In the genomic region with DNA sequence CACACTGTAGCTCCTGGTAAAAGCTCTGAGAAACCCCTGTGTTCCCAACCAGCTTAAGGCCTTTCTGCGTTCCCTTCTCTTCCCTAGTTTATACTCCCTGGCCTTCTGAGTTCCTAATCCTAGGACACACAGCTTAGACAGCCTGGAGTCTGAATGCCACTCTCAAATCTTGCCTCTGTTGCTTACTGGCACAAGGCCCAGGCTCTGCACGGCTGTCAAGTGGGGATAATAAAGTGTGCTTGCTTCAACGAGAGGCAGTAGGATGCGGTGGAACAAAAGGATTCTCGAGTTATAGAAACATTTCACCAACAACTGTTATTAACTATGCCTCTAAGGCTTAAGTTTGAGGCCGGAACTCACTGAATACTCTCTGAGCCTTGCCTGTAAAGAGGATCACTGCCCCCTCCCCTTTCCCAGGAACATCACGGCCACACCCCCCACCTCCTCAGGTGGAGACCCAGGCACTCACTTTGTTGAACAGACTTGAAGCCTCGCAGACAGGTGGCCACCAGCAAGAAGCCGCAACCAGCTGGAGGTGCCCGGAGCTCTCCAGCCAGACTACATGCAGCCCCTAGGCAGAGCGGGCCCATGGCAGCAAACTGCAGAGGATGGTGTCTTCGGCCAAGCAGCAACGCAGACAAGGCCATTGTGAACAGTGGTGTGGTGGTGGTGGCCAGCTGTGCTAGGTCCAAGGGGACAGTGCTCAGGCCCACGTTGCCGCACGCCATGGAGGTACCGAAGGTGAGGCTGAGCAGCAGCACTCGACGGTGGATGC, we compare ENCODE assay signal across 8 mouse cellular contexts. TPM values are rescaled to one million over a fixed set of nuclear protein-coding genes. Genes with fewer than 3 reads are reported as not detected.
DNase-seq lines count a peak whose midpoint lies in the region; ATAC-seq and TF ChIP-seq lines count a peak whose summit lies in the region.

No protein-coding gene starts in this region.

- H3K4me1 ChIP-seq in heart, postnatal 0 days (ENCODE audit: control insufficient read depth, insufficient read depth) = peaks cover 26% of the 10 kb centered on the region
- H3K4me1 ChIP-seq in liver, embryonic 12.5 days = peaks cover 22% of the 10 kb centered on the region
- peaks cover 42% of the 10 kb centered on the region for H3K4me1 ChIP-seq in olfactory bulb, adult 2 months (ENCODE audit: control insufficient read depth, insufficient read depth, low read length)

- no peak for TF ChIP-seq EP300 in heart, postnatal 0 days (IDR thresholded peaks at IDR 0.05; ENCODE audit: low read depth)

- no peak overlapping the region for H3K27ac ChIP-seq in heart, postnatal 0 days (ENCODE audit: low read depth)
- no peak overlapping the region for H3K27ac ChIP-seq in liver, embryonic 12.5 days
- H3K27ac ChIP-seq in olfactory bulb, adult 2 months (ENCODE audit: insufficient read depth, low read depth, low read length) = peak overlapping the region; percentile 63

- H3K9me3 ChIP-seq in heart, postnatal 0 days (replicated peaks; ENCODE audit: control insufficient read depth, low read length) = no peaks in the 10 kb centered on the region
- H3K9me3 ChIP-seq in liver, embryonic 12.5 days (replicated peaks) = no peaks in the 10 kb centered on the region

- no peak for TF ChIP-seq CTCF in heart, postnatal 0 days (IDR thresholded peaks at IDR 0.05; ENCODE audit: low read depth)
- TF ChIP-seq CTCF in olfactory bulb, adult 2 months (IDR thresholded peaks at IDR 0.05; ENCODE audit: insufficient read depth, low read depth, low read length) = peak; percentile 13; the same call in 1 of the 2 replicates

- peak; percentile 58 for DNase-seq in adrenal gland, adult 2 months
- no peak for DNase-seq in adrenal gland, adult 8-10 months
- peak; percentile 53 for DNase-seq in right cerebral cortex, adult 18-20 months
- no peak for DNase-seq in right cerebral cortex, postnatal 25 days
- DNase-seq in heart, postnatal 0 days (ENCODE audit: low spot score) = no peak
- DNase-seq in urinary bladder, postnatal 4 days (ENCODE audit: low spot score in 2 of 2) = no peak

- WGBS in heart, postnatal 0 days = 19% methylated on average over 19 of the region's 19 CpGs
- 36% methylated on average over 19 of the region's 19 CpGs for WGBS in liver, embryonic 12.5 days (ENCODE audit: insufficient replicate concordance)
- WGBS in olfactory bulb, adult 2 months = 6% methylated on average over 19 of the region's 19 CpGs

- H3K27me3 ChIP-seq in heart, postnatal 0 days (ENCODE audit: control insufficient read depth, insufficient read depth, low read length) = no peaks in the 10 kb centered on the region
- peaks cover 52% of the 10 kb centered on the region for H3K27me3 ChIP-seq in liver, embryonic 12.5 days (replicated peaks)

- peaks cover 5% of the 10 kb centered on the region; the same call in 1 of the 2 replicates for H3K36me3 ChIP-seq in heart, postnatal 0 days (replicated peaks; ENCODE audit: control insufficient read depth, insufficient read depth, low read length)
- no peaks in the 10 kb centered on the region for H3K36me3 ChIP-seq in liver, embryonic 12.5 days

- peak overlapping the region; percentile 58; the same call in 1 of the 2 replicates for H3K9ac ChIP-seq in heart, postnatal 0 days (replicated peaks; ENCODE audit: low read depth, low read length)
- H3K9ac ChIP-seq in liver, embryonic 12.5 days = no peak overlapping the region

- no peak for TF ChIP-seq POLR2A in olfactory bulb, adult 2 months (IDR thresholded peaks at IDR 0.05; ENCODE audit: insufficient read depth, low read depth, low read length)

- no peak for ATAC-seq in heart, postnatal 0 days (ENCODE audit: insufficient read depth, low read depth)
- no peak for ATAC-seq in liver, embryonic 12.5 days

- peak overlapping the region; percentile 59 for H3K4me3 ChIP-seq in heart, postnatal 0 days (ENCODE audit: low read depth, low read length)
- peak overlapping the region; percentile 57 for H3K4me3 ChIP-seq in liver, embryonic 12.5 days
- peak overlapping the region; percentile 65 for H3K4me3 ChIP-seq in olfactory bulb, adult 2 months (ENCODE audit: insufficient read depth, low read depth, low read length)

- peak overlapping the region; percentile 88 for H3K4me2 ChIP-seq in heart, postnatal 0 days (ENCODE audit: low read depth, low read length)
- H3K4me2 ChIP-seq in liver, embryonic 12.5 days = peak overlapping the region; percentile 88

RNA-seq across cellular contexts. Expression of a gene that starts 2.2 kb away (rescaled TPM):
- 10 to 100 TPM in 1 of 2 experiments, 1 to 10 TPM in 1; 3.1 to 13.5 TPM for total RNA-seq in adrenal gland, adult 2 months (2021)
- polyA plus RNA-seq in adrenal gland, adult 2 months (2012; rRNA removed) = 13.9 and 19.3 TPM in 2 replicates
- total RNA-seq in adrenal gland, adult 8-10 months (2022) = 10 to 100 TPM in 2 of 4 experiments, 1 to 10 TPM in 2; 5.9 to 15.5 (median 10.2) TPM
- total RNA-seq in heart, postnatal 0 days (2014; rRNA removed; ENCODE audit: low replicate concordance) = 9.8 and 11.2 TPM in 2 replicates
- 3.0 and 3.2 TPM in 2 replicates for polyA plus RNA-seq in heart, postnatal 0 days (2015; fragmentation: Nextera tagmentation; extraction: Ambion mirVana)
- 0.86 and 1.2 TPM in 2 replicates for polyA plus RNA-seq in liver, embryonic 12.5 days (2016; fragmentation: Nextera tagmentation; extraction: Ambion mirVana)
- not detected in 2 replicates for polyA plus RNA-seq in olfactory bulb, adult 2 months (2012; ENCODE audit: insufficient read depth, insufficient read length, low replicate concordance, missing spikeins)

RNA-seq across cellular contexts. Expression of a gene that starts 17.2 kb away (rescaled TPM):
- 1 to 10 TPM; 3.9 to 9.4 TPM for total RNA-seq in adrenal gland, adult 2 months (2021)
- 2.7 and 3.9 TPM in 2 replicates for polyA plus RNA-seq in adrenal gland, adult 2 months (2012; rRNA removed)
- 1 to 10 TPM; 4.7 to 9.3 (median 6.6) TPM for total RNA-seq in adrenal gland, adult 8-10 months (2022)
- total RNA-seq in heart, postnatal 0 days (2014; rRNA removed; ENCODE audit: low replicate concordance) = 10.4 and 14.8 TPM in 2 replicates
- 9.8 and 16.5 TPM in 2 replicates for polyA plus RNA-seq in heart, postnatal 0 days (2015; fragmentation: Nextera tagmentation; extraction: Ambion mirVana)
- 0.80 and 0.95 TPM in 2 replicates for polyA plus RNA-seq in liver, embryonic 12.5 days (2016; fragmentation: Nextera tagmentation; extraction: Ambion mirVana)
- not detected in 2 replicates for polyA plus RNA-seq in olfactory bulb, adult 2 months (2012; ENCODE audit: insufficient read depth, insufficient read length, low replicate concordance, missing spikeins)

RNA-seq across cellular contexts. Expression of a gene that starts 17.4 kb away (rescaled TPM):
- total RNA-seq in adrenal gland, adult 2 months (2021) = under 1 TPM; 0.55 to 0.93 TPM
- polyA plus RNA-seq in adrenal gland, adult 2 months (2012; rRNA removed) = 0.08 and 0.32 TPM in 2 replicates
- total RNA-seq in adrenal gland, adult 8-10 months (2022) = under 1 TPM; 0.56 to 0.81 (median 0.70) TPM
- not detected in 2 replicates for total RNA-seq in heart, postnatal 0 days (2014; rRNA removed; ENCODE audit: low replicate concordance)
- 0.11 and 0.12 TPM in 2 replicates for polyA plus RNA-seq in heart, postnatal 0 days (2015; fragmentation: Nextera tagmentation; extraction: Ambion mirVana)
- polyA plus RNA-seq in liver, embryonic 12.5 days (2016; fragmentation: Nextera tagmentation; extraction: Ambion mirVana) = 0.05 TPM in 1 of 2 replicates, not detected in the other
- polyA plus RNA-seq in olfactory bulb, adult 2 months (2012; ENCODE audit: insufficient read depth, insufficient read length, low replicate concordance, missing spikeins) = not detected in 2 replicates

RNA-seq across cellular contexts. Expression of a gene that starts 19.7 kb away (rescaled TPM):
- total RNA-seq in adrenal gland, adult 2 months (2021) = 100 to 1,000 TPM; 141 TPM
- polyA plus RNA-seq in adrenal gland, adult 2 months (2012; rRNA removed) = 147 and 160 TPM in 2 replicates
- 100 to 1,000 TPM; 129 to 145 (median 137) TPM for total RNA-seq in adrenal gland, adult 8-10 months (2022)
- total RNA-seq in heart, postnatal 0 days (2014; rRNA removed; ENCODE audit: low replicate concordance) = 110 and 113 TPM in 2 replicates
- polyA plus RNA-seq in heart, postnatal 0 days (2015; fragmentation: Nextera tagmentation; extraction: Ambion mirVana) = 67.2 and 67.4 TPM in 2 replicates
- 14.0 and 14.5 TPM in 2 replicates for polyA plus RNA-seq in liver, embryonic 12.5 days (2016; fragmentation: Nextera tagmentation; extraction: Ambion mirVana)
- not detected in 2 replicates for polyA plus RNA-seq in olfactory bulb, adult 2 months (2012; ENCODE audit: insufficient read depth, insufficient read length, low replicate concordance, missing spikeins)

RNA-seq across cellular contexts. Expression of a gene that starts 48.6 kb away (rescaled TPM):
- 1 to 10 TPM; 2.2 to 3.7 TPM for total RNA-seq in adrenal gland, adult 2 months (2021)
- polyA plus RNA-seq in adrenal gland, adult 2 months (2012; rRNA removed) = 1.9 and 2.2 TPM in 2 replicates
- 1 to 10 TPM; 2.1 to 7.4 (median 3.7) TPM for total RNA-seq in adrenal gland, adult 8-10 months (2022)
- total RNA-seq in heart, postnatal 0 days (2014; rRNA removed; ENCODE audit: low replicate concordance) = 6.3 and 8.9 TPM in 2 replicates
- polyA plus RNA-seq in heart, postnatal 0 days (2015; fragmentation: Nextera tagmentation; extraction: Ambion mirVana) = 2.9 TPM in 2 replicates
- 0.15 and 0.20 TPM in 2 replicates for polyA plus RNA-seq in liver, embryonic 12.5 days (2016; fragmentation: Nextera tagmentation; extraction: Ambion mirVana)
- not detected in 2 replicates for polyA plus RNA-seq in olfactory bulb, adult 2 months (2012; ENCODE audit: insufficient read depth, insufficient read length, low replicate concordance, missing spikeins)

Comparison
In these comparisons a context has a peak if more than half of its experiments do, and no peak if none do; other contexts are left out.
1. DNase-seq: peak in adrenal gland, adult 2 months (single experiment) and right cerebral cortex, adult 18-20 months (single experiment); none in adrenal gland, adult 8-10 months (single experiment), right cerebral cortex, postnatal 25 days (single experiment), heart, postnatal 0 days (single experiment) and urinary bladder, postnatal 4 days (0 of 2).
2. Peak in every context shown above with its lines, with median percentiles within 50 percentile points of each other: H3K4me3 ChIP-seq.